Mouse (Mus musculus): Measurements from ENCODE around the gene Klhl29. TPM values are rescaled to one million over a fixed set of nuclear protein-coding genes. Genes with fewer than 3 reads are reported as not detected.
"Not testable (repeated sequence)": the region's sequence is repeated elsewhere in the genome, so short reads cannot be mapped to it uniquely, and the experiment has no call there.

The Klhl29 gene
- total RNA-seq, 2 experiments from 2014 or later: 0.39 to 0.42 TPM

GRCm38 (mm10) chr12:5363961-5364634 lies 11.4 kb downstream of the Klhl29 start:
- intact Hi-C loops (cut with DNase I): no loop called here
- no peak for DNase-seq (ENCODE audit: low spot score)

- DNase-seq (ENCODE audit: low spot score): no peak
- intact Hi-C loops (cut with DNase I): no loop called here
These were observed 16.4 kb downstream of the Klhl29 start for GRCm38 (mm10) chr12:5359065-5359464.

GRCm38 (mm10) chr12:5358497-5358896 lies 17.0 kb downstream of the Klhl29 start:
- intact Hi-C loops (cut with DNase I): no loop called here

GRCm38 (mm10) chr12:5353416-5353815 lies 22.1 kb downstream of the Klhl29 start:
- DNase-seq (ENCODE audit: low spot score): no peak
- intact Hi-C loops (cut with DNase I): no loop called here

More at GRCm38 (mm10) chr12:5358497-5358896, 17.0 kb downstream of the Klhl29 start:
- no peak for DNase-seq (ENCODE audit: low spot score)

GRCm38 (mm10) chr12:5352771-5353170 lies 22.7 kb downstream of the Klhl29 start:
- no peak for DNase-seq (ENCODE audit: low spot score)
- intact Hi-C loops (cut with DNase I): no loop called here

GRCm38 (mm10) chr12:5350491-5351285 lies 24.8 kb downstream of the Klhl29 start:
- intact Hi-C loops (cut with DNase I): no loop called here

GRCm38 (mm10) chr12:5345088-5345487 lies 30.4 kb downstream of the Klhl29 start:
- DNase-seq (ENCODE audit: low spot score): no peak
- intact Hi-C loops (cut with DNase I): no loop called here

More at GRCm38 (mm10) chr12:5350491-5351285, 24.8 kb downstream of the Klhl29 start:
- no peak for DNase-seq (ENCODE audit: low spot score)

- DNase-seq (ENCODE audit: low spot score); intact Hi-C loops (cut with DNase I): not testable (repeated sequence)
These were observed 31.0 kb downstream of the Klhl29 start for GRCm38 (mm10) chr12:5344457-5344856.

- no peak for DNase-seq (ENCODE audit: low spot score)
- intact Hi-C loops (cut with DNase I): no loop called here
These were observed 35.3 kb downstream of the Klhl29 start for GRCm38 (mm10) chr12:5340151-5340603.

GRCm38 (mm10) chr12:5336927-5337712 lies 38.4 kb downstream of the Klhl29 start:
- intact Hi-C loops (cut with DNase I): no loop called here
- DNase-seq (ENCODE audit: low spot score): no peak

GRCm38 (mm10) chr12:5336331-5336730 lies 39.2 kb downstream of the Klhl29 start:
- DNase-seq (ENCODE audit: low spot score): no peak
- intact Hi-C loops (cut with DNase I): no loop called here

- DNase-seq (ENCODE audit: low spot score): no peak
- intact Hi-C loops (cut with DNase I): no loop called here
These were observed 40.5 kb downstream of the Klhl29 start for GRCm38 (mm10) chr12:5334956-5335355.

GRCm38 (mm10) chr12:5334175-5334574 lies 41.3 kb downstream of the Klhl29 start:
- DNase-seq (ENCODE audit: low spot score): no peak
- intact Hi-C loops (cut with DNase I): no loop called here

- DNase-seq (ENCODE audit: low spot score): no peak
- intact Hi-C loops (cut with DNase I): no loop called here
These were observed 43.5 kb downstream of the Klhl29 start for GRCm38 (mm10) chr12:5331810-5332484.

GRCm38 (mm10) chr12:5330496-5331070 lies 44.9 kb downstream of the Klhl29 start:
- intact Hi-C loops (cut with DNase I): no loop called here
- DNase-seq (ENCODE audit: low spot score): no peak

GRCm38 (mm10) chr12:5322444-5323087 lies 52.9 kb downstream of the Klhl29 start:
- intact Hi-C loops (cut with DNase I): no loop called here
- no peak for DNase-seq (ENCODE audit: low spot score)

- intact Hi-C loops (cut with DNase I): no loop called here
- DNase-seq (ENCODE audit: low spot score): no peak
These were observed 54.5 kb downstream of the Klhl29 start for GRCm38 (mm10) chr12:5321017-5321416.

GRCm38 (mm10) chr12:5319359-5319973 lies 56.0 kb downstream of the Klhl29 start:
- intact Hi-C loops (cut with DNase I): no loop called here
- no peak for DNase-seq (ENCODE audit: low spot score)

Measured in heart, postnatal 25 days (tissue).